Mouse (Mus musculus) hindlimb bud, embryonic 11.5 days (tissue): Measurements from ENCODE around the gene Gm49403.
"Not testable (repeated sequence)": the region's sequence is repeated elsewhere in the genome, so short reads cannot be mapped to it uniquely, and the experiment has no call there.

Experiments
- DNase-seq: peaks from one replicate; pipeline ENCODE4 v3.0.0-alpha.2; 2012; ENCODE audit warnings: low read depth, low spot score; ENCODE audit errors: extremely low spot score

Gene Gm49403

GRCm38 (mm10) chr19:8883616-8884015, at the start of gene Gm49403, which contains the start of gene Lbhd1:
Gene Gm49403, plus strand, starts transcription at chr19:8883930.
Gene Lbhd1, plus strand, starts transcription at chr19:8883732.
- DNase-seq = no peak

DNA sequence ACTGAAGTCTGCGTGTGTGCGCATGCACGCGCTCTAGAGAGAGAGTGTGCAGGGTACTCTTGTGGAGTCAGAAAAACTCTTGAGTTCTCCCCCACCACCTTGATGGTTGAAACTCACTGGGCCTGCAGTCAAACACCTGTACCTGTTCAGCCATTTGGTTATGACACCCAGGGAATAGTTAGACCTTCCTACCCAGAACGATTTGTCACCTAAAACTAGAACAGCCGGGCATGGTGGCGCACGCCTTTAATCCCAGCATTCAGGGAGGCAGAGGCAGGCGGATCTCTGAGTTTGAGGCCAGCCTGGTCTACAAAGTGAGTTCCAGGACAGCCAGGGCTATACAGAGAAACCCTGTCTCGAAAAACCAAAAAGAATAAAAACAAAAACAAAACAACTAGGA, 47.4 kb upstream of the Gm49403 start:
- not testable (repeated sequence) for DNase-seq

DNA sequence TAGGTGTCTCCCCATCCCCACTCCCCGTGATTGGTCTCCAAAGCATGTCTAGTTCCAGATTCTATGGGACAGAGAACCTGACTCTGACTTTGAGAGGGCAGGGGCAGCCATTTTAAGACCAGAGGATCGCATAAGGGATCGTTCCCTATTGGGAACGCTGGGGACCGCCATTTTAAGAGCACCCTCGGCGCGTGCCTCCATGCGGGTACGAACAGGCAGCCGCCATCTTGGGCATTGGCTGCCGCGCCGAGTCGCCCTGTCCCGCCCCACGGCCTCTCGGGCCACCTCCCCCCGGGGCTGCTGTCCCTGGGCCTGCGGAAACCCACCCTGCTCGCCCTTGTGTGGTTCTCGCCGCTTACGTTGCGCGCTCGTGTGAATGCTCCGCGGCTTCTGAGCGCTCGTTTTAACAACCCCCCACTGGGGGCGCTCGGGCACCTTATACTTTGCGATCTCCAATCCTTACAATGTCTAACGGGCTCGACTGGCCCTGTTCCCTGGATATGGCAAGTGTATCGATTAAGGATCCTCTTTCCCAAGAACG, 46.4 kb upstream of the Gm49403 start, which contains the start of gene Bscl2:
TSS of gene Bscl2 (plus strand) at position 217 of the 541 bp plus-strand sequence.
- no peak for DNase-seq

DNA sequence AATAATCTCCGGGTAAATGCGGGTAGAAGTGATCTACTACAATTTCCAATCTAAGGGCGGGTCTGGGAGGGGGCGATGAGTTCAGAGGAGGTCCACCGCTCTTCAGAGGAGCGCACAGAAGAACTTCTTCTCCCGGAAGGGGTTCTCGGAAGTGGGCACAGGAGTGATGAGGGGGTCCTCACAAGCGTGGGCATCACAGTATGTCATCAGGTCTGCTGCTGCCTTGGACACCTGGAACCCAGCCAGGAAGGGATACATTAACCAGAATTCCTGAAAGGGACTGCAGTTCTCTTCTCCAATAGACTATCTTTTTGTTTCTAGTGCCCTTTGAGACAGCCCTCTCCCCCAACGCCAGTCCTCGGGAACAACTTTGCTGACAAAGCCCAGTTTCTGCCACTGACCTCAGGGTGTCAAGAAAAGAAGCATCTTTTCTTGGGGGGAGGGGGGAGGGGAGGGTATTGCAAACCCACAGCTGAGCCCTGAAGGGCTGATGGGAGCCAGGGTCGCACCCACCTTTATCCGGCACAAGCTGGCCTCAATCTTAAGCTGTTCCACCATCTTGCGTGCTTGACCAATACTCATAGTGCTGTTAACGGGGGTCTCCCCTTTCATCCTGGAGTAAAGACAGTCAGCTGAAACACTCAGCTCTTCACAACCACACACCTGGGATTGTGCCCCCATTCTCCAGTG, 45.5 kb upstream of the Gm49403 start:
- no peak for DNase-seq

- no peak for DNase-seq
Observed at GRCm38 (mm10) chr19:8839103-8839907, 44.4 kb upstream of the Gm49403 start, which contains the start of gene Gng3. Gene Gng3, minus strand, starts transcription at chr19:8839194.

DNA sequence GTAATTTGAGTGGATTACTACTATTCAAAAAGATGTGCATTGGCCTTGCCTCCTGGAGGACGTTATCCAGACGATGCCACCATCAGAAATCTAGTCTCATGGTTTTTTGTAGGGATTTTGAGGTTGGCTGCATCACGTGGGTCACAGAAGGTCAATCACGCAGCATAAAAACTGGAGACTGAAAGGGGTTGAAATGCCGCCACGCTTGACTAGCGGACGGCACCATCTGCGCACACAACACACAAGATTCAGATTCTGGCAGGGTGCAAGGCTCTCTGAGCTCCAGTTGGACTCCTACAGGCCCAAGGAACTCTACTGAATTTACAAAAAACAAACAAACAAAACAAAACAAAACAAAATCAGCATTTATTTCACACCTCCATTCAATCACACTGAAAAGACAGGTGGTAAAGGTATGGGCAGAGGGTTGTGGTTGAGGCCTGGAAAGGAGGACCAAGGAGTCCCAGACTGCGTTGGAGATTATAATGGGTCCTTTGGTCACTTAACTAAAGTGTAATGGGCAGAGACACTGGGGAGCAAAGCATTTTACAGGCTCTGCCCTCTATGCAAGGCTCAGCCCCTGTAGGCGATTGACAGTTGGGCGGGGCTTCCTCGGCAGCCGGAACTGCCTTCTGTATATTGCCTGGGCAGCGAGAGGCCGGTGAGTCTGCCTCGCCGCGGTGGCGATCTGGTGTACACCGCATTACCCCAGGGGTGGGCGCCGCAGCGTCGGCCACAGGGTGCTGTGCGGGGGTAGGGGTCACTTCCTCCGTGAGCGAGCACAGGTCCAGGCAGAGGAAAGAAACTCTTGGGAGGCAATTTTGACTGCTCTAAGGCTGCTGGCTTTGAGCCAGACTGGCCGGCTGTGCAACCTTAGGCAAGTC, 43.6 kb upstream of the Gm49403 start:
- no peak for DNase-seq

GRCm38 (mm10) chr19:8841012-8841411, 42.7 kb upstream of the Gm49403 start:
- no peak for DNase-seq

- DNase-seq = no peak
Observed at GRCm38 (mm10) chr19:8842961-8843360, 40.8 kb upstream of the Gm49403 start.

GRCm38 (mm10) chr19:8844371-8845129, 39.2 kb upstream of the Gm49403 start:
- no peak for DNase-seq

- DNase-seq = no peak
Observed at GRCm38 (mm10) chr19:8848356-8848755, 35.4 kb upstream of the Gm49403 start.

DNA sequence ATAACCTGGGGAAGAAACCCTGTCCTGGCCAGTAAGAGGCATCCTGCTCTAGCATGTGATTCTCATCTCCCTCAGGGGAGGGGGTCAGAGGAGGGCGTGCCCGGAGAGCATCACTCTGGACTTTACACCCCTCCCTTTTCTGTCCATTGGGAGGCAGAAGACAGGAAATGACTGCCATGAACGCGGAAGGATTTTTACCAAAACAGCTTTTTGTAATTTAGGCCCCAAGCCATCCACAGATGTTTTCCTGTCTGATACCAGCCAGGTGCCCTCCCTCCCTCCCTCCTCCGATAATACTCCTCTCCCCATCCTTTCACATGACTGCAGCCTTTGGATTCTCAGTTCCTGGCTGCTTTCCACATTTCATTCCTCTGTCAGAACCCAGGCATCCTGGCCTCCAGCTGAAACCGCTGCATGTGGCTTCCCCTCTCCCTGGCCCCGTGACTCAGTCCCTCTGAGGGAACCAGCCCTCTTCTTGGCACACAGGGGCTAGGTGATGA, 33.3 kb upstream of the Gm49403 start, which contains the start of gene Lrrn4cl:
TSS of gene Lrrn4cl (plus strand) at position 367 of the 500 bp plus-strand sequence.
- no peak for DNase-seq

- DNase-seq = no peak
Observed at GRCm38 (mm10) chr19:8851639-8852038, 32.1 kb upstream of the Gm49403 start.

- DNase-seq = no peak
Observed at GRCm38 (mm10) chr19:8852236-8852928, 31.3 kb upstream of the Gm49403 start.

DNA sequence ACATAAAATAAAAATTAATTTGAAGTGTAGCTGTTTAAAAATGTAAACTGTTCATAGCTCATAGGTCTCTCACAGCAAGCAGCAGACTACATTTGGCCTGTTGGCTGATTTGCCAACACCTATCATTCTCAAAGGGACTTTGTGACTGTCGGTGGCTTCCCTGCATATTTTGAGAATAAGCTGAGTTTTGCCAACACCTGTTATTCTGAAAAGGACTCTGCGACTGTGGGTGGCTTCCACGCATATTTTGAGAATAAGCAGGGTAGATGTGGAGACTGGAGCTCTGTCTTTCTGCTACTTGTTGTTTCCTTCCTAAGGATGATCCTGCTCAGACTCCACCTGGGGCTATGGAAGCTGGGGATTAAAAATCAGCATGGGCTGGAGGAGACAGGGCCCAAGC, 30.6 kb upstream of the Gm49403 start:
- DNase-seq = no peak

DNA sequence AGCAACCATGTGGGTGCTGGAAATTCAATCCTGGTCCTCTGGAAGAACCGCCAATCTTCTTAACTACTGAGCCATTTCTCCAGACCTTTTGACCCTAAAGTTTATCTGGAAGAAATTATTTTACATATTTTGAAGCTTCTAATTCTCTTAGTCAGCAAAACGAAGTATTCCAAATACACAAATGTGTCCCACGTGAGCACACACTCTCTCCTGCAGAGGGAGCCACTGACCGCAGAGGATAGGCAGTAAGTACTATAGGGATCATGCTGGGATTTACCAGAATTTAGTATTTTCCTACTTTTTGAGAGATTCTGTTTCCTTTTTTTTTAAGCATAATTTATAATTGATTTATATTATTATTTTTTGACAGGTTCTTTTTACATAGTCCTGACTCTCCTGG, 26.0 kb upstream of the Gm49403 start:
- DNase-seq = no peak

DNA sequence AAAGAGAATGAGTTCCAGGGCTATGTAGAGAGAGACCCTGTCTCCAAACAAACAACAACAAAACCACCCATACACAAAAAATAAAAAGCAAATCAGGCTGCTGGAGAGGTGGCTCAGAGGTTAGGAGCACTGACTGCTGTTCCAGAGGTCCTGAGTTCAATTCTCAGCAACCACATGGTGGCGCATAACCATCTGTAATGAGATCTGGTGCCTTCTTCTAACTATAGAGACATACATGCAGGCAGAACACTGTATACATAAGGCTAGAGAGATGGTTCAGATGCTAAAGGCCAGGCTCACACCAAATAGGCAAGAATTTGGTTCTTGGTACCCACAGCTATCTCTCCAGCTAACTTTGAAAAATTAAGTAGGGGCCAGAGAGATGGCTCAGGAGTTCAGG, 24.7 kb upstream of the Gm49403 start:
- DNase-seq = no peak

DNA sequence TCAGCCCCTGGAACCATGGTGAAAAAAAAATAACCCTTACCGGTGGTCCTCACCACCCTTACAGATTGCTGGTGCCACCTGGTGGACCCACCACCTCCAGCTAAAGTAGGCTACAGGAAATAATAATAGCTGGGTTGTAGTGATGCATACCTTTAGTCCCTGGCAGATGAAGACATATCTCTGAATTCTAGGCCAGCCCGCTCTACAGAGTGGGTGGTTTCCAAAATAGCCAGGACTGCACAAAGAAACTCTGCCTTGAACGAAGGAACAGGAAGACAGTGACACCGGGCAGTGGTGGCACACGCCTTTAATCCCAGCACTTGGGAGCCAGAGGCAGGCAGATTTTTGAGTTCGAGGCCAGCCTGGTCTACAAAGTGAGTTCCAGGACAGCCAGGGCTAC, 19.5 kb upstream of the Gm49403 start:
- DNase-seq = no peak

DNA sequence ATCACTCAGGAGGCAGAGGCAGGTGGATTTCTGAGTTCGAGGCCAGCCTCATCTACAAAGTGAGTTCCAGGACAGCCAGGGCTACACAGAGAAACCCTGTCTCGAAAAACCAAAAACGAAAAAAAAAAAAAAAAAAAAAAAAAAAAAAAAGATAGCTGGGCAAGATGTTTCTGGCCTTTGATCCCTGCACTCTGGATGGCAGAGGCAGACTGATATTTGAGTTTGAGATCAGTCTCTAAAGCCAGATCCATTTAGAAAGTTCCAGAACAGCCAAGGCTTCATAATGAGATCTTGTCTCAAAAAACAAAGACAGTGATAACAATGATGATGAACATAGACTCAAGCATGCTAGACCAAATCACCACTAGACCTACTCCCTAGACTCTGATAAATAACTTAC, 13.3 kb upstream of the Gm49403 start:
- not testable (repeated sequence) for DNase-seq

GRCm38 (mm10) chr19:8870838-8871237, 12.9 kb upstream of the Gm49403 start:
- DNase-seq = no peak
